Mouse (Mus musculus): ENCODE results near the gene Klk6.

Klk6 gene

GRCm38 (mm10) chr7:43824199-43824598 lies at the start of gene Klk6:
Gene Klk6, plus strand, starts transcription at chr7:43824499.
- no peak for DNase-seq

- DNase-seq: no peak
Measured at GRCm38 (mm10) chr7:43774802-43775201, 49.5 kb upstream of the Klk6 start.

DNA sequence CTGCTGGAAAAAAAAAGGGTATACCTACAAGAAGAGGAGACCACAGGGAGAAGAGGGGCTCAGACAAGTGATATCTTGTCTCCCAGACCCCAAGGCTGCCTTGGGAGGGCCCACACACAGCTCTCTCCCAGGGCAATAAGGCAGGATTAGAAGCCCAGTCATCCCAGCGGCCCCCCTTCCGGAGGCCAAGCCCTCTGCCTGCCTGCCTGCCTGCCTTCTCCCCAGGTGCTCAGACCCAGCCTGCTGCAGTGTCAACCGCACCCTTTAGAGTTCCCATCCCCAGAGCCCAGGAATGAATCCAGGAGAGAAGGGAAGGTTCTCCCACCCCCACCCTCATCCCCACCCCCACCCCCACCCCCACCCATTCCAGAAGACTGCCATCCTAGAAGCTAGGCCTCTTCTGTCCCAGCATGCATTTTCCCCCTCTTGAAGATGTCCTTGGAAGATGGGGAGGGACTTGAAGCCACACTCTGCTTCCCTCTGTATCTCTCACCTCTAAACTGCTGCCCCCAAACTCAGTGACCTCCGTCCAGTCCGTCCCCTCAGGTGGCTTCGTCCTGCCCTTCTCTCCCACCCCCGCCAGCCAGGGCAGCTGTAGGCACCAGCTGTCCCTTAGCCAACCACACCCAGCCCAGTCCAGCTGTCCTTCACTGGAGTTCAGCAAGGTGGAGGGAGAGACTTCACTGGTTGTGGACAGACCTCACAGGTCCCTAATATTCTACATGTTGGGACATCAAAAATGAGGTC lies 48.8 kb upstream of the Klk6 start:
- DNase-seq: no peak

DNA sequence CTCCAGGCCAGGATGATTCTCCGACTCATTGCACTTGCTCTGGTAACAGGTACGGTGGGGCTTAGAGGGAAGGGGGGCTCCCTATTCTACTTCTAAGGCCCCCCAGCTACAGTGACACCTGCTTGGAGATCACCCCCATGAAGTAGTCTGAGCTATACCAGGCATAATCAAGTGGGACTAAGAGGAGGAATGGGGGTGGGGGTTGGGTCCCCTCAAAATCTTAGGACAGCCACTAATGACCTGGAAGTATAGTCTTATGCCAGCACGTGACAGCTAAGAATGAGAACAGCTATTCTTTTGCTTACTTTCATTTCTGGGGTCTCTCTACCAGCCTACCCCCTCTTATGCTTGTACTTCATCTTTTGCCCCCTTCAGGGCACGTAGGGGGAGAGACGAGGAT lies 47.8 kb upstream of the Klk6 start:
- no peak for DNase-seq

DNA sequence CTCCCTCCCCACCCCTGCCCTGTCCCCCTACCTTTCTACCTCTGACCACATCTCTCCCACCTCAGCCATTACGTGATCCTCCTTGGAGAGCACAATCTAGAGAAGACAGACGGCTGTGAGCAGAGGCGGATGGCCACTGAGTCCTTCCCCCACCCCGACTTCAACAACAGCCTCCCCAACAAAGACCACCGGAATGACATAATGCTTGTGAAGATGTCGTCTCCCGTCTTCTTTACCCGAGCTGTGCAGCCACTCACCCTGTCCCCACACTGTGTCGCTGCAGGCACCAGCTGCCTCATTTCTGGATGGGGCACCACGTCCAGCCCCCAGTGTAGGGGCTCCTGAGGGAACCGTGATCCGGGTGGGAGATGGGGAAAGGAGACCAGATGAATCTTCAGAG lies 46.9 kb upstream of the Klk6 start:
- DNase-seq: no peak

DNA sequence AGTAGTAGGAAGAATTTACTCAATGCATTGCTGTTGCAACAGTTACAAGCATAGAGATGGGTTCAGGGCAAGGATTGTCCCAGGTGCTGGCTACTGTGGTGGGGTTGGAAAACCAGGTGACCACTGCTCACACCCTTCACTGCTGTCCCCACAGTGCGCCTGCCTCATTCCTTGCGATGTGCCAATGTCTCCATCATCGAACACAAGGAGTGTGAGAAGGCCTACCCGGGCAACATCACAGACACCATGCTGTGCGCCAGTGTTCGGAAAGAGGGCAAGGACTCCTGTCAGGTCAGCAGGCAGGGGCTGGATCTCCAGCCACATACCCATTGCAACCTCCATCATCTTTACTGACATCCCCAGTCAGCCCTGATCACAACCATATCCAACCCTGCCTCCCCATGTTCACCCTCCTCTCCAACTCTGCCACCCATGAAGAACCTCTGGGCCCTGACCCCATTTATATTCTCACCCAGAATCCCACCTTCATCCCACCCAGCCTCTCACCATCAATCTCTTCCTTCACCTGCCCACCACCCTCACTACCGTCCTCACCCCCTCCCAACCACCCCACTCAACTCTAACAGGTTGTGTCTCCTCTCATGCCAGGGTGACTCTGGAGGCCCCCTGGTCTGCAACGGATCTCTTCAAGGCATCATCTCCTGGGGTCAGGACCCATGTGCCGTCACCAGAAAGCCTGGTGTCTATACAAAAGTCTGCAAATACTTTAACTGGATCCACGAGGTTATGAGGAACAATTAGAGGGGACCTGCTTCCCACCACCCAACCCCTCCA lies 45.9 kb upstream of the Klk6 start:
- no peak for DNase-seq

GRCm38 (mm10) chr7:43780241-43780640 lies 44.1 kb upstream of the Klk6 start:
- DNase-seq: no peak

GRCm38 (mm10) chr7:43780746-43781145 lies 43.6 kb upstream of the Klk6 start, which contains the start of gene Klk10:
Gene Klk10, plus strand, starts transcription at chr7:43781035.
- DNase-seq: no peak

DNA sequence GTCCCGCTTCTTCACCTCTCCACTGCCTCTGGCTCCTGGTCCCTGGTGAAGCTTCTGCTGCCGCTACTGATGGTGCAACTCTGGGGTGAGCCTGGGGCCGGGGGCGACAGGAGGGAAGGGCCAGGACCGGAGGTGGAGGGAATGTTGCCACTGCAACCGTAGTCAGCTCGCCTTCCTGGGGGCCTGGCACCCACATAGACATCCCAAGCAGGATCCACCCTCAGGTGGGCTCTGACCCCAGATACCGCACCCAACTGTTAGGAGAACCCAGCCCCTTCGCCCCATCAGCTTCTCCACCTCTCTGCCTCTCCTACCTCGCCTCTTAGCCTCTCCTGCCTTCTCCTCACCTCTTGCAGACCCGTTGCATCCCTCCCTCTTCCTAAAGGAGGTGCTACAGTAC lies 42.8 kb upstream of the Klk6 start:
- DNase-seq: no peak

DNA sequence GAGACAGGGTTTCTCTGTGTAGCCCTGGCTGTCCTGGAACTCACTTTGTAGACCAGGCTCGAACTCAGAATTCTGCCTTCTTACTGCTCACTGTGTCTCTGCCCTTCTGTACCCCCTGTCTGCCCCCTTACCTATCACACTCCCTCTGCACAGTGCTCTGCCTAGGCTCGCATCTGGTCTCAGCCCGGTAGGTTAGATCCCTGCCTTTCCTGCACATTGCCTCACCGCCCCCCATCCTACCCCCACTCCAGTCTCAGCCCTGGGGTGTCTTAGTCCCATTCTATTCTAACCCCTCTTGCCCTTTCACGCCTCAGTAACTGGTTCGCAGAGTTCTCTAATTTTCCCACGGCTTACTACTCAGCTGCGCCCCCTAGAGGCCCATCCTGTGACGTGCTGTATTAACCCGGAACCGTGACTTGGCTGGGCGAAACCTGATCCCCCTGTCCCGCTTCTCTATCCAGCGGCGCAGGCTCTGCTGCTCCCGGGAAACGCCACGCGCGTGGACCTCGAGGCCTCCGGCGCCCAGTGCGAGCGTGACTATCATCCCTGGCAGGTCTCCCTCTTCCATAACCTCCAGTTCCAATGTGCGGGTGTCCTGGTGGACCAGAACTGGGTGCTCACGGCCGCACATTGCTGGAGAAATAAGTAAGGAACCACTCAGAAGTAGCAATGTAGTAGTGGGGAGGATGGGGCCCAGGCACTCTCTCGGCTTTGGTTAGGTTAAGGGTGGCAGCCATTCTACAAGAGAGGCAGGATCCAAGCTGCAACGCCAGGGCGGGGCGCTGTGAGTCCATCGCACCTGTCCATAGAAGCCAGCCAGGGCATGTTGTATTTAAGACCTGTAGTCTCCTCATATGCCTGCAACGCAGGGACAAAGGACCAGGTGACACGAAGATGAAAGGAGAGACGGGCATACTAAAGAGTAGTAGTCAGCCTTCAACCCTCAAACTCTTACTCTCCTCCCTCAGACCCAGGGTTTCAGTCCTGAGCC lies 41.7 kb upstream of the Klk6 start:
- peak; percentile 85 for DNase-seq

GRCm38 (mm10) chr7:43785286-43785685 lies 39.0 kb upstream of the Klk6 start:
- DNase-seq: no peak

DNA sequence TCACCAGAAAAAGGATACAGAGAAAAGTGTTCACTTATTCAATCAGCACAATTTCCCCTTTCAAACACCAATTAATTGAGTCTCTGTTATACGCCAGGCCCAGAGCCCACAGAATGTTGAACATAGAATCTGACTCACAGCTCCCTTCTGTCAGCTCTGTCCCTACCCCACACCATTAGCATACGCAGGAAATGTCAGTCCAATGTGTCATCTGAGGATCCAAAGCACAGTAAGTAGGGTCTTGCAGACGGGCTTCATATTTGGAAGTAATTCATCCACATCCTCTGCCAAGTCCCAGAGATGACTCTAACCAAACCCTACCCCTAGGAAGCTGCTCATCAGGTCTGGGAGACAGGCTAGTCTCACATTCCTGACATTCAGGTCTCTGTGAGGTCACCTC lies 36.2 kb upstream of the Klk6 start:
- no peak for DNase-seq

DNA sequence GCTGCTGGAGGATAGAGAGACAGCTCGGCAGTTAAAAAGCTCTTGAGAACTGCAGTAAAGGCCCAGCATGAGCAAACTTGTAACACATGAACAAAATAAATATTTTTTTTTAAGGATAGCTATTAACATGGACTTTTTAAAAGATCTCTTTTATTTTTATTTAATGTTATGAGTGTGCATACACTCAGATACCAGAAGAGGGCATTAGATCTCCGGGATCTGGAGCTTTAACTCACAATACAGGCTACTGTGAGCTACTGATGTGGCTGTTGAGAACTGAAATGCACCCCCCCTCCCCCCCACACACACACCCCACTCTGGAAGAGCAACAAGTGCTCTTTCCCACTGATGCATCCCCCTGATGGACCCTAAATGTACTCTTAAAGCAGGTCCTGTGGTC lies 35.0 kb upstream of the Klk6 start:
- no peak for DNase-seq

GRCm38 (mm10) chr7:43791591-43791990 lies 32.7 kb upstream of the Klk6 start, which contains the start of gene Klk9:
Gene Klk9, plus strand, starts transcription at chr7:43791891.
- DNase-seq: no peak

DNA sequence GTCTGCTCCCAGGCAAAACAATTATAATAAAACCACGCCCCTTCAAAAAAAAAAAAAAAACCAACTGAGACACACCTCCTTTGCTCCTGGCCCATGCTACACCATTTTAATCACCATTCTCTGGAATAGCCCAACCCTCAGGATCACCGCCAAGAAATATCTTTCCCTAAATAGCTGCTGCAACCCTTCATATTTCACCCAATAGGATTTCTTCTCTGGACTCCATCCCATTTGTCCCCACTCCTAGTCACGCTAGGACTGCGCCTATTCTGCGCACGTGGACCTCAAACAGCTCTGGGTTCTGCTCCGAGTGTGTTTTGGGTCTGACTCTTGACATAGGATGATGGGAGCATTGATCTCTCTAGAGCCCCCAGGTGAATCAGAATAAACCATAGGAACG lies 27.9 kb upstream of the Klk6 start:
- no peak for DNase-seq

- DNase-seq: peak; percentile 43
Measured at GRCm38 (mm10) chr7:43797333-43797769, 26.9 kb upstream of the Klk6 start, which contains the start of gene Klk8. Gene Klk8, plus strand, starts transcription at chr7:43797577.

- no peak for DNase-seq
Measured at GRCm38 (mm10) chr7:43797844-43798462, 26.3 kb upstream of the Klk6 start.

GRCm38 (mm10) chr7:43799876-43800275 lies 24.4 kb upstream of the Klk6 start:
- no peak for DNase-seq

- no peak for DNase-seq
Measured at GRCm38 (mm10) chr7:43810994-43811393, 13.3 kb upstream of the Klk6 start, which contains the start of gene Klk7. Gene Klk7, plus strand, starts transcription at chr7:43811294.

GRCm38 (mm10) chr7:43815211-43815610 lies 9.1 kb upstream of the Klk6 start:
- DNase-seq: no peak

DNA sequence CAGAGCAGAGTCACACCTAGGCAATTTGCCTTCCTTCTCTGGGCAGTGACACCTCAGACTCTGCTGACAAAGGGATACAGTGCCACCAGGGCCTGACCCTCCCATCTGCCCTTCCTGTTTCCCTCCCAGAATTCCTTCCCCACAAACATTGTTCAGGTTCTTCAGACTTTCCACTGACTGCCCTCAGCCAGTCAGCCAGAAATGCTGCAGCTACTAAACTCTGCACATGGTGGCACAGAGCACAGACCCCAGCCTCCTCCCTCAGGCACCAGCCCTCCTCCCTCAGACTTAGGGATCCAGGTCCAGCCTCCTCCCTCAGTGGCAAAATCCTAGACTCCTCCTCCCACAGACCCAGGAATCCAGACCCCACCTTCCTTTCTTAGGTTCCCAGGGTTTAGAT lies 7.6 kb upstream of the Klk6 start:
- DNase-seq: no peak

GRCm38 (mm10) chr7:43821581-43821980 lies 2.7 kb upstream of the Klk6 start:
- DNase-seq: no peak

Measured in right cerebral cortex, postnatal 4 days (tissue).